Mouse (Mus musculus) forebrain, embryonic 15.5 days (tissue): ENCODE results near the gene Ankzf1. TPM values are rescaled to one million over a fixed set of nuclear protein-coding genes. Genes with fewer than 3 reads are reported as not detected.

ENCODE experiments used
- ATAC-seq: fragments of 200-750 bp; cut with Nextera tagmentation; replicated peaks from 2 replicates; pipeline ENCODE4 v1.8.0; 2017; ENCODE audit warnings: mild to moderate bottlenecking, moderate TSS enrichment, moderate library complexity
- H3K27ac ChIP-seq: fragments of 300-500 bp; sonication (generic); replicated peaks from 2 replicates; pipeline ENCODE4 v1.5.1; 2015; ENCODE audit warnings: mild to moderate bottlenecking, inconsistent platforms
- H3K27me3 ChIP-seq: fragments of 300-500 bp; sonication (generic); 2 replicates; pipeline ENCODE4 v1.6.1; 2015; ENCODE audit warnings: inconsistent platforms
- H3K36me3 ChIP-seq: fragments of 300-500 bp; sonication (generic); 2 replicates; pipeline ENCODE4 v1.6.1; 2015; ENCODE audit warnings: mild to moderate bottlenecking, inconsistent platforms
- H3K4me1 ChIP-seq: fragments of 300-500 bp; sonication (generic); 2 replicates; pipeline ENCODE4 v1.6.1; 2015; ENCODE audit warnings: inconsistent platforms
- H3K4me2 ChIP-seq: fragments of 300-500 bp; sonication (generic); replicated peaks from 2 replicates; pipeline ENCODE4 v1.6.1; 2015; ENCODE audit warnings: mild to moderate bottlenecking, inconsistent platforms
- H3K4me3 ChIP-seq: fragments of 300-500 bp; sonication (generic); 2 replicates; pipeline ENCODE4 v1.5.1; 2015; ENCODE audit warnings: mild to moderate bottlenecking, inconsistent platforms
- H3K9ac ChIP-seq: fragments of 300-500 bp; sonication (generic); replicated peaks from 2 replicates; pipeline ENCODE4 v1.6.1; 2015; ENCODE audit warnings: mild to moderate bottlenecking, inconsistent platforms
- H3K9me3 ChIP-seq: fragments of 300-500 bp; sonication (generic); 2 replicates; pipeline ENCODE4 v1.6.1; 2016; ENCODE audit warnings: inconsistent platforms
- WGBS: fragments of 180-500 bp; shearing (Covaris S2); methylation state at CpG from one replicate; pipeline ENCODE4 v1.1.7; 2015; ENCODE audit warnings: mixed read lengths; 5-methylcytosine and 5-hydroxymethylcytosine counted together
- polyA plus RNA-seq: library from polyadenylated mRNA; unstranded; fragments of >200 nt; fragmentation: Nextera tagmentation; extraction: Ambion mirVana; gene quantifications from 2 replicates; pipeline ENCODE4 v1.2.1, GENCODE M21; 2015

Ankzf1 gene
- polyA plus RNA-seq, 1 experiment from 2014 or later: 28.6 TPM

GRCm38 (mm10) chr1:75217893-75218226 is 25.9 kb downstream of the Ankzf1 start:
- WGBS: 3% methylated on average over 6 of the region's 6 CpGs
- no peak for ATAC-seq
- Histone ChIP-seq H3K4me3 (peak overlapping the region; percentile 51), H3K9me3 (no peaks in the 10 kb centered on the region), H3K27ac (peak overlapping the region; percentile 62), H3K27me3 (peaks cover 48% of the 10 kb centered on the region), H3K9ac (no peak overlapping the region), H3K4me2 (peak overlapping the region; percentile 77), H3K36me3 (peaks cover 25% of the 10 kb centered on the region), H3K4me1 (peaks cover 21% of the 10 kb centered on the region)

- 2% methylated on average over 38 of the region's 38 CpGs for WGBS
Observed at GRCm38 (mm10) chr1:75218227-75219001, 26.5 kb downstream of the Ankzf1 start.

GRCm38 (mm10) chr1:75219078-75219477 is 27.1 kb downstream of the Ankzf1 start:
- ATAC-seq: peak; percentile 87
- Histone ChIP-seq H3K4me1 (peaks cover 20% of the 10 kb centered on the region), H3K4me3 (peak overlapping the region; percentile 51), H3K4me2 (peak overlapping the region; percentile 77), H3K36me3 (peaks cover 14% of the 10 kb centered on the region), H3K9me3 (no peaks in the 10 kb centered on the region), H3K27ac (no peak overlapping the region), H3K27me3 (peaks cover 48% of the 10 kb centered on the region), H3K9ac (peak overlapping the region; percentile 45)
- WGBS: under 1% methylated on average over 24 of the region's 24 CpGs

More at GRCm38 (mm10) chr1:75218227-75219001, 26.5 kb downstream of the Ankzf1 start:
- H3K36me3 ChIP-seq: peaks cover 20% of the 10 kb centered on the region
- peak overlapping the region; percentile 45 for H3K9ac ChIP-seq
- H3K4me1 ChIP-seq: peaks cover 20% of the 10 kb centered on the region
- H3K4me3 ChIP-seq: peak overlapping the region; percentile 51
- peak overlapping the region; percentile 77 for H3K4me2 ChIP-seq
- no peaks in the 10 kb centered on the region for H3K9me3 ChIP-seq
- peak overlapping the region; percentile 62 for H3K27ac ChIP-seq
- peak; percentile 47 for ATAC-seq
- H3K27me3 ChIP-seq: peaks cover 48% of the 10 kb centered on the region

DNA sequence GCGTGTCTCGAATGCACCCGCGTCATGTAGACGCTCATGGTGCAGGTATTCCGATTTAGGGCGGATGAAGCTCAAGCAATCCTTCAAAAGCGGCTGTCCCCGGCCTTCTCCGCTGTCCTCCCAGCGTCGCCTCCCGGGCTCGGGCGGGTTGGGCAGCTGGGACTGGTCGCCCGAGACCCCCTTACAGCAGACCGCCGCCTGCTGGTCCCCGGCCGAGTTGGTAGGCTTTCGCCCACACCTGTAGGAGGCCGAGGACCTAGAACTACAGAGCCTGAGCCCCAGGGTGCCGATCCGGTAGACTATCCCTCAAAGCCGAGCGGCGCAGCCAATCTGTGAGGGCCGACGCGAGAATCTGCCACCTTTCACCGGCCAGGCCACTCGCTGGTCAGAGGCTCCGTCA is 27.6 kb downstream of the Ankzf1 start, which contains the start of gene Tuba4a:
Gene Tuba4a (minus strand): TSS at position 335 of the 400 bp plus-strand sequence.
- Histone ChIP-seq H3K4me3 (peak within 1 kb of the TSS; percentile 51), H3K4me2 (peak within 1 kb of the TSS; percentile 77), H3K36me3 (peaks cover 9% of the 10 kb centered on the region), H3K4me1 (peaks cover 20% of the 10 kb centered on the region), H3K27ac (peak within 1 kb of the TSS; percentile 62; the same call in 1 of the 2 replicates), H3K9me3 (no peaks in the 10 kb centered on the region), H3K27me3 (peaks cover 48% of the 10 kb centered on the region), H3K9ac (peak within 1 kb of the TSS; percentile 45)
- under 1% methylated on average over 34 of the region's 34 CpGs for WGBS
- ATAC-seq: peak; percentile 36

GRCm38 (mm10) chr1:75221538-75221937 is 29.6 kb downstream of the Ankzf1 start:
- no peak overlapping the region for H3K4me3 ChIP-seq
- peaks cover 20% of the 10 kb centered on the region for H3K4me1 ChIP-seq

GRCm38 (mm10) chr1:75222926-75223325 is 31.0 kb downstream of the Ankzf1 start:
- ATAC-seq: no peak
- Histone ChIP-seq H3K27ac (no peak overlapping the region), H3K4me1 (peaks cover 17% of the 10 kb centered on the region), H3K9me3 (no peaks in the 10 kb centered on the region), H3K27me3 (peaks cover 35% of the 10 kb centered on the region), H3K4me2 (no peak overlapping the region), H3K4me3 (no peak overlapping the region), H3K36me3 (no peaks in the 10 kb centered on the region), H3K9ac (no peak overlapping the region)
- WGBS: 78% methylated on average over 6 of the region's 6 CpGs

More at GRCm38 (mm10) chr1:75221538-75221937, 29.6 kb downstream of the Ankzf1 start:
- Histone ChIP-seq H3K4me2 (no peak overlapping the region), H3K9me3 (no peaks in the 10 kb centered on the region), H3K9ac (no peak overlapping the region), H3K27me3 (peaks cover 44% of the 10 kb centered on the region), H3K27ac (no peak overlapping the region), H3K36me3 (no peaks in the 10 kb centered on the region)
- ATAC-seq: no peak
- 75% methylated on average over 3 of the region's 3 CpGs for WGBS

- Histone ChIP-seq H3K27me3 (peaks cover 30% of the 10 kb centered on the region), H3K4me1 (peaks cover 11% of the 10 kb centered on the region), H3K27ac (no peak overlapping the region), H3K4me3 (no peak overlapping the region), H3K4me2 (no peak overlapping the region), H3K36me3 (no peaks in the 10 kb centered on the region), H3K9me3 (no peaks in the 10 kb centered on the region), H3K9ac (no peak overlapping the region)
- WGBS: 70% methylated on average over 6 of the region's 6 CpGs
- ATAC-seq: no peak
Observed at GRCm38 (mm10) chr1:75223532-75223931, 31.6 kb downstream of the Ankzf1 start.

- no peaks in the 10 kb centered on the region for H3K9me3 ChIP-seq
- no peak overlapping the region for H3K4me3 ChIP-seq
- H3K4me2 ChIP-seq: no peak overlapping the region
- H3K4me1 ChIP-seq: no peaks in the 10 kb centered on the region
- H3K9ac ChIP-seq: no peak overlapping the region
- ATAC-seq: no peak
- 50% methylated on average over 3 of the region's 3 CpGs for WGBS
- no peak overlapping the region for H3K27ac ChIP-seq
- no peaks in the 10 kb centered on the region for H3K36me3 ChIP-seq
- peaks cover 15% of the 10 kb centered on the region for H3K27me3 ChIP-seq
Observed at GRCm38 (mm10) chr1:75225473-75225872, 33.5 kb downstream of the Ankzf1 start.

GRCm38 (mm10) chr1:75226138-75226537 is 34.2 kb downstream of the Ankzf1 start:
- Histone ChIP-seq H3K4me3 (no peak overlapping the region), H3K36me3 (no peaks in the 10 kb centered on the region), H3K27ac (no peak overlapping the region), H3K27me3 (peaks cover 8% of the 10 kb centered on the region), H3K4me1 (no peaks in the 10 kb centered on the region), H3K9me3 (no peaks in the 10 kb centered on the region), H3K9ac (no peak overlapping the region), H3K4me2 (no peak overlapping the region)
- no peak for ATAC-seq
- 73% methylated on average over 2 of the region's 2 CpGs for WGBS

DNA sequence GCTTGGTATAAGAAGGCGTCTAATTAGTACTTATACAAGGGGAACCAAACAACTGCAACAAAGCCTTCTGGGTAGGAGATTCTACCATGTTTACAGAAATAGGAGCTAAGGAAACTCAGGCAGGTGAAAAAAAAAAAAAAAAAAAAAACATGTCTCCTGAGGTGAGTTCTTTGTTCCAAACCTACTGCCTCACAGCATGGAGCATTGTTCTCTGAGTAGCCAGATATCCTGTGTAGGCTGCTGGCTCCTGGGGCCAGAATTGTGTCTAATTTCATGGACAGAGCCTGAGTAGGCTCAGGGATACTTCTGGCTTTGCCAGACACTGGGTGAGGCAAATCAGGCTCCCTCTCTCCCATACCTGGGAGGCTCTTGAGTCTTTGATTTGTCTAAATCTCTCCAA is 35.7 kb downstream of the Ankzf1 start:
- no peak overlapping the region for H3K4me2 ChIP-seq
- no peak for ATAC-seq
- 0 out of 2 replicates have a peak, but pooled peaks cover 5% of the 10 kb centered on the region for H3K27me3 ChIP-seq
- no peak overlapping the region for H3K27ac ChIP-seq
- no peak overlapping the region for H3K4me3 ChIP-seq
- WGBS: 74% methylated on average over 1 of the region's 1 CpGs
- no peaks in the 10 kb centered on the region for H3K36me3 ChIP-seq
- no peaks in the 10 kb centered on the region for H3K4me1 ChIP-seq
- H3K9ac ChIP-seq: no peak overlapping the region
- H3K9me3 ChIP-seq: no peaks in the 10 kb centered on the region

GRCm38 (mm10) chr1:75229158-75229557 is 37.2 kb downstream of the Ankzf1 start:
- 0 out of 2 replicates have a peak, but pooled peaks cover 1% of the 10 kb centered on the region for H3K4me1 ChIP-seq
- no peak for ATAC-seq
- no peak overlapping the region for H3K9ac ChIP-seq
- H3K4me2 ChIP-seq: no peak overlapping the region
- H3K4me3 ChIP-seq: no peak overlapping the region
- 0 out of 2 replicates have a peak, but pooled peaks cover 5% of the 10 kb centered on the region for H3K27me3 ChIP-seq
- 72% methylated on average over 4 of the region's 4 CpGs for WGBS
- H3K36me3 ChIP-seq: no peaks in the 10 kb centered on the region
- H3K9me3 ChIP-seq: no peaks in the 10 kb centered on the region
- H3K27ac ChIP-seq: no peak overlapping the region

GRCm38 (mm10) chr1:75230335-75230994 is 38.5 kb downstream of the Ankzf1 start:
- H3K27ac ChIP-seq: no peak overlapping the region
- H3K36me3 ChIP-seq: no peaks in the 10 kb centered on the region
- no peak overlapping the region for H3K4me3 ChIP-seq
- H3K9ac ChIP-seq: no peak overlapping the region
- 0 out of 2 replicates have a peak, but pooled peaks cover 5% of the 10 kb centered on the region for H3K27me3 ChIP-seq
- H3K9me3 ChIP-seq: no peaks in the 10 kb centered on the region
- peaks cover 10% of the 10 kb centered on the region for H3K4me1 ChIP-seq
- WGBS: 79% methylated on average over 7 of the region's 7 CpGs
- ATAC-seq: no peak
- no peak overlapping the region for H3K4me2 ChIP-seq
